Mouse (Mus musculus) embryonic facial prominence, embryonic 10.5 days (tissue): ENCODE measurements around the gene Pdx1. TPM values are rescaled to one million over a fixed set of nuclear protein-coding genes. Genes with fewer than 3 reads are reported as not detected.

Source experiments
- DNase-seq: peaks from one replicate; pipeline ENCODE4 v3.0.0-alpha.2; 2017; ENCODE audit warnings: low spot score
- H3K27ac ChIP-seq: fragments of 300-500 bp; sonication (generic); replicated peaks from 2 replicates; pipeline ENCODE4 v1.5.1; 2016; ENCODE audit warnings: mild to moderate bottlenecking
- H3K27me3 ChIP-seq: fragments of 300-500 bp; sonication (generic); replicated peaks from 2 replicates; pipeline ENCODE4 v1.6.1; 2016; ENCODE audit warnings: low read depth, mild to moderate bottlenecking; ENCODE audit not compliant: poor library complexity, severe bottlenecking
- H3K36me3 ChIP-seq: fragments of 300-500 bp; sonication (generic); replicated peaks from 2 replicates; pipeline ENCODE4 v1.6.1; 2016; ENCODE audit warnings: mild to moderate bottlenecking, moderate library complexity
- H3K4me1 ChIP-seq: fragments of 300-500 bp; sonication (generic); 2 replicates; pipeline ENCODE4 v1.6.1; 2016
- H3K4me3 ChIP-seq: fragments of 300-500 bp; sonication (generic); 2 replicates; pipeline ENCODE4 v1.5.1; 2016; ENCODE audit warnings: mild to moderate bottlenecking, moderate library complexity
- H3K9me3 ChIP-seq: fragments of 300-500 bp; sonication (generic); 2 replicates; pipeline ENCODE4 v1.6.1; 2016; ENCODE audit warnings: mild to moderate bottlenecking
- WGBS: fragments of 180-500 bp; shearing (Covaris S2); methylation state at CpG from one replicate; pipeline ENCODE4 v1.1.7; 2016; 5-methylcytosine and 5-hydroxymethylcytosine counted together
- polyA plus RNA-seq: library from polyadenylated mRNA; unstranded; fragments of >200 nt; fragmentation: Nextera tagmentation; extraction: Ambion mirVana; gene quantifications from 2 replicates; pipeline ENCODE4 v1.2.1, GENCODE M21; 2016

The Pdx1 gene
- polyA plus RNA-seq, 1 experiment from 2014 or later, result not detected

DNA sequence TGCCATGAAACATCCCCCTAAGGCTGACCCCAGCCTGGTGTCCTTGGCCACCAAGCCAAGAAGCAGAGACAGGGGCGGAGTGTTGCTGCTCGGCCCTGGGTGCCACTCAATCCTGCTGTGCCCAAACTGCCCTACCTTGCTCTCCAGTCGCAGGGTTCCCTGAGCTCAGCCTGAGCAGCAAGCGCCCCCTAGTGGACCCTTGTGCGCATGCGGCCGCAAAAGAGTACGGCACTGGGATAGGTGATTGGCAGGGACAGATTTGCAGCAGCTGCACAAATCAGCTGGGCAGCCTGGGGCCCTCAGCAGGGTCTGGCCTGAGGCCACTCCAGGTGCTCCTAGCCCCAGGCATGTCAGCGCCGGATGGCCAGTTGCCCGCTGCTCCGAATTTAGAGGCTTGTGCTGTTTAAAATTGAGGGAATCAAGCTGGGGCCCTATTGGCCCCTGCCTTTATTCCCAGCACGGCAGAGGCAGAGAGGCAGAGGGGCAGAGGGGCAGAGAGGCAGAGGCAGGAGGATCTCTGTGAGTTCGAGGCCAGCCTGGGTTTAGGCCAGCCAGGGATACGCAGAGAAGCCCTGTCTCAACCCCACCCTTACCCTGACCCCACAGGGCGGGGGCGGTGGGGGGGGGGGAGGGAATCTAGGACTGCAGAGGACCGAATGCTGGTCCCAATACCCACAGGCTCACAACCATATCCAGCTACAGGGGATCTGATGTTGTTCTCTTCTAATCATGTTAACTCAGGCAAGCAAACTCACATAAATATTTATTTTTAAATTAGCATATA, 23.6 kb downstream of the Pdx1 start:
- Histone ChIP-seq H3K27me3 (peaks cover 86% of the 10 kb centered on the region), H3K4me1 (peaks cover 9% of the 10 kb centered on the region; the same call in 1 of the 2 replicates), H3K27ac (no peak overlapping the region), H3K9me3 (no peaks in the 10 kb centered on the region), H3K4me3 (no peak overlapping the region), H3K36me3 (no peaks in the 10 kb centered on the region)
- DNase-seq, result peak; percentile 90
- WGBS, result 20% methylated on average over 18 of the region's 18 CpGs

DNA sequence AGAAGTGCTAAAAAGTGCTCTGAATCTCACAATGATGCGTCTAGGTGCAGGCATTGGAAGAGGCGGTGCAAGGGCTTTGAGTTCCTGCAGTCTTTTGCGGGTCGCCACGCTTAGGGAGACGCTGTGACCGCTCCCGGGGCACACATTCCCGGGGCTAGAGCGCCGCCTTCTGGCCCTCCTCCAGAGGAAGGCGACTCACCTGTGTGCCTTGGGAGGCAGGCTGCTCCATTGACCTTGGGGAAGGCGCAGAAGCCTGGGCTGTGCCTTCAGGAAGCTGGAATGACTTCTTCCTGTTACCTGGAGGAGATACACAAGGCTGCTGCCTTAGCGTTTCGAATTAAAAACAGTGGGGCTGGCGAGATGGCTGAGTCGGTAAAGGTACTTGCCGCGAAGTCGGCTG, 24.4 kb downstream of the Pdx1 start:
- Histone ChIP-seq H3K4me3 (no peak overlapping the region), H3K36me3 (no peaks in the 10 kb centered on the region)
- 12% methylated on average over 20 of the region's 20 CpGs for WGBS

DNA sequence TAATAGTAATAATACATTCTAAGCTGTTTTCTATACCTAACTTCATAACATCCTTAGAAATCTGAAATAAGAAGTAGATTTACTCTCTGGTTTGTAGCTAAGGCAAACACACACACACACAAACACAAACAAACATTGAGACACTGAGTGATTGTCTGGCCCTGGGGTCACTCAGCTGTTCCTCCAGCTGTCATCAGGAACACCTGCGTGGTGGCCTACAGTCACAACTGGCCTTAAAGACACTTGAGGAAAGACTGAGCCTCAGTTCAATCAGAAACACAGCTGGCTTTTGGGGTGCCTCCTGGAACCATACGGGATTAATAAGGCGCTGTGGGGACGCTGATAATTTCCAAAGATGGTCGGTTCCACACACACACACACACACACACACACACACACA, 27.5 kb downstream of the Pdx1 start:
- no peaks in the 10 kb centered on the region for H3K36me3 ChIP-seq

More for the DNA sequence above, 24.4 kb downstream of the Pdx1 start:
- Histone ChIP-seq H3K27ac (no peak overlapping the region), H3K9me3 (no peaks in the 10 kb centered on the region), H3K4me1 (peaks cover 9% of the 10 kb centered on the region; the same call in 1 of the 2 replicates), H3K27me3 (peaks cover 88% of the 10 kb centered on the region)
- peak; percentile 70 for DNase-seq

DNA sequence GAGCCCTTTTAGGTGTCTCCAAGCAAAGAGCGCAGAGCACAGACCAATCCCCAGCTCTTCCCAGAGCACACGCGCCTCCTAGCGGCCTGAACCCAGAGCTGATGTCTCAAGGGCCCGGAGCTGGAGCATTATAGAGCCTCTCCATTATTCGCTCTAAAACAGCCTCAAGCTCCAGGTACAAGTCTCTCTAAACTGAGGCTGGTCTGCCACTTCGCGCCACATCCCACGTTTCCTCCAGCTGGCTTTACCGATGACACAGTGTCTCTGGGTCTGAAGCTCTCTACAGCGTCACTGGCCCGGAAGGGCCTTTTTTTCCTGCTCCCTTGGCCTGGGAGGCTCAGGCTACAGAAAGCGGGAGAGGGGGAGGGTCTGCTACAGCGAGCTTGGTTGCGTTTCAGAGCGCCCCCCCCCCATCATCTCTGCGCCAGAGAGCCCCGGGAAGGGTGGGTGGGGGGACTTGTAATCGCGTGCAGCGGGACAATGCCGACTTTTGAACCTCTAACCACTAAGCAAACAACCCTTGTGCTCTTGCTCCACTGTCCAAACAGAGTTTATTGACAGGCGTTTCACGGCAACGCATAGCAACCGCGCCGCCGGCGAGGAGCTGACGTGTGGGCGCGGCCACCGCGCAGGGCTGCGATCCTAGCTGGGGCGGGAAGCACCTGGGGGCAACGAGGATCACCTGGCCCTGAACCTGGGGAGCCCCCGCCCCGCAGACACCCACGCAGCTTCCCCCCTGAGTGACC, 29.7 kb downstream of the Pdx1 start:
- DNase-seq, result peak; percentile 80
- under 1% methylated on average over 41 of the region's 41 CpGs for WGBS
- Histone ChIP-seq H3K27me3 (peaks cover 100% of the 10 kb centered on the region), H3K36me3 (no peaks in the 10 kb centered on the region), H3K9me3 (no peaks in the 10 kb centered on the region), H3K4me1 (peaks cover 16% of the 10 kb centered on the region), H3K4me3 (peak overlapping the region; percentile 43), H3K27ac (no peak overlapping the region)

More for the DNA sequence above, 27.5 kb downstream of the Pdx1 start:
- peaks cover 24% of the 10 kb centered on the region for H3K4me1 ChIP-seq
- H3K4me3 ChIP-seq, result no peak overlapping the region
- H3K27me3 ChIP-seq, result peaks cover 100% of the 10 kb centered on the region
- DNase-seq, result peak; percentile 8
- WGBS, result 65% methylated on average over 5 of the region's 5 CpGs
- no peak overlapping the region for H3K27ac ChIP-seq
- H3K9me3 ChIP-seq, result no peaks in the 10 kb centered on the region

GRCm38 (mm10) chr5:147300001-147300363, 30.2 kb downstream of the Pdx1 start:
- Histone ChIP-seq H3K27me3 (peaks cover 100% of the 10 kb centered on the region), H3K36me3 (no peaks in the 10 kb centered on the region), H3K9me3 (no peaks in the 10 kb centered on the region), H3K4me1 (peaks cover 22% of the 10 kb centered on the region), H3K4me3 (peak overlapping the region; percentile 43), H3K27ac (no peak overlapping the region)
- no peak for DNase-seq
- under 1% methylated on average over 4 of the region's 4 CpGs for WGBS

GRCm38 (mm10) chr5:147300917-147301780, 31.4 kb downstream of the Pdx1 start:
- Histone ChIP-seq H3K4me1 (peaks cover 26% of the 10 kb centered on the region), H3K9me3 (no peaks in the 10 kb centered on the region), H3K27ac (no peak overlapping the region), H3K36me3 (no peaks in the 10 kb centered on the region), H3K4me3 (no peak overlapping the region), H3K27me3 (peaks cover 100% of the 10 kb centered on the region)
- peak; percentile 65 for DNase-seq
- WGBS, result under 1% methylated on average over 21 of the region's 21 CpGs

- DNase-seq, result peak; percentile 61
- no peak overlapping the region for H3K4me3 ChIP-seq
- WGBS, result under 1% methylated on average over 10 of the region's 10 CpGs
These were observed 32.0 kb downstream of the Pdx1 start for GRCm38 (mm10) chr5:147301781-147302070.

GRCm38 (mm10) chr5:147302141-147302540, 32.4 kb downstream of the Pdx1 start:
- 2% methylated on average over 8 of the region's 8 CpGs for WGBS
- Histone ChIP-seq H3K27ac (no peak overlapping the region), H3K27me3 (peaks cover 100% of the 10 kb centered on the region), H3K9me3 (no peaks in the 10 kb centered on the region), H3K4me1 (peaks cover 36% of the 10 kb centered on the region), H3K4me3 (no peak overlapping the region), H3K36me3 (no peaks in the 10 kb centered on the region)
- no peak for DNase-seq

More at GRCm38 (mm10) chr5:147301781-147302070, 32.0 kb downstream of the Pdx1 start:
- Histone ChIP-seq H3K27me3 (peaks cover 100% of the 10 kb centered on the region), H3K27ac (no peak overlapping the region), H3K4me1 (peaks cover 32% of the 10 kb centered on the region), H3K9me3 (no peaks in the 10 kb centered on the region), H3K36me3 (no peaks in the 10 kb centered on the region)

- H3K4me3 ChIP-seq, result no peak overlapping the region
- no peaks in the 10 kb centered on the region for H3K9me3 ChIP-seq
- peaks cover 100% of the 10 kb centered on the region for H3K27me3 ChIP-seq
- no peaks in the 10 kb centered on the region for H3K36me3 ChIP-seq
- H3K4me1 ChIP-seq, result peaks cover 36% of the 10 kb centered on the region
- no peak overlapping the region for H3K27ac ChIP-seq
- DNase-seq, result peak; percentile 33
- 4% methylated on average over 13 of the region's 13 CpGs for WGBS
These were observed 33.1 kb downstream of the Pdx1 start for GRCm38 (mm10) chr5:147302746-147303400.

GRCm38 (mm10) chr5:147304276-147305155, 34.8 kb downstream of the Pdx1 start:
- peaks cover 100% of the 10 kb centered on the region for H3K27me3 ChIP-seq
- DNase-seq, result peak; percentile 63
- H3K27ac ChIP-seq, result no peak overlapping the region
- no peaks in the 10 kb centered on the region for H3K9me3 ChIP-seq
- peak overlapping the region; percentile 13; the same call in 1 of the 2 replicates for H3K4me3 ChIP-seq
- H3K36me3 ChIP-seq, result no peaks in the 10 kb centered on the region
- peaks cover 33% of the 10 kb centered on the region for H3K4me1 ChIP-seq
- WGBS, result under 1% methylated on average over 54 of the region's 54 CpGs

DNA sequence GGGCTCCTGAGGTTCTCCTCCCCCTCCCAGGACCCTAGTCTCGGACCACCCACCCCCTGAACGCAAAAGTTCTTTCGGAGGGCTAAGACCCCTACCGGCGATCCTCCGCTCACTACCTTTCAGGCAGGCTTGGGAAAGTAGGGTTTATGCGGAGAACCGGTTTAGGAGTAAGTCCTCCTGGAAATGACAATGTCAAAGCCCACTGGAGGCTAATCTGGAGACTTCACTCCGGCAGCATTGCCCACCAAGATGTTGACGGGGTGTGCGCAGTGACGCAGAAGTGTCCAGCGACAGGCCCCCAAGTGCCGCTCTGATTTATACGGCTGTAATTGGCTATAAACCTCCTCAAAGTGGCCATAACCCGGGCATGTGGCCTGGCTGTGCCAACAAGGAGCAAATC, 35.4 kb downstream of the Pdx1 start:
- under 1% methylated on average over 16 of the region's 16 CpGs for WGBS
- peak overlapping the region; percentile 13; the same call in 1 of the 2 replicates for H3K4me3 ChIP-seq
- peak; percentile 52 for DNase-seq

More for the DNA sequence above, 35.4 kb downstream of the Pdx1 start:
- peaks cover 26% of the 10 kb centered on the region for H3K4me1 ChIP-seq
- peaks cover 100% of the 10 kb centered on the region for H3K27me3 ChIP-seq
- no peaks in the 10 kb centered on the region for H3K9me3 ChIP-seq
- H3K27ac ChIP-seq, result no peak overlapping the region
- H3K36me3 ChIP-seq, result no peaks in the 10 kb centered on the region
